Mouse (Mus musculus) layer of hippocampus, adult 8-10 months (tissue): ENCODE data around the gene Endov. TPM values are rescaled to one million over a fixed set of nuclear protein-coding genes. Genes with fewer than 3 reads are reported as not detected.

Experiments
- total RNA-seq, 4 experiments: library from RNA; stranded (reverse); gene quantifications; 2 replicates each; pipeline ENCODE4 v1.2.4; 2022

Gene Endov
- total RNA-seq, 4 experiments from 2014 or later: 28.8 to 39.7 (median 32.2) TPM

Other genes starting within 250 kb of the Endov start
- 100 to 1,000 TPM; 336 to 359 (median 339) TPM for gene Gaa, start 223.5 kb upstream of the Endov start, total RNA-seq
- gene Eif4a3, start 191.3 kb upstream of the Endov start, total RNA-seq: 10 to 100 TPM; 89.1 to 93.4 (median 90.6) TPM
- under 1 TPM; 0.36 to 0.71 (median 0.52) TPM for gene Card14, start 183.6 kb upstream of the Endov start, total RNA-seq
- gene Sgsh, start 135.8 kb upstream of the Endov start, total RNA-seq: 1 to 10 TPM; 5.9 to 8.0 (median 7.0) TPM
- 1 to 10 TPM; 6.0 to 6.9 (median 6.3) TPM for gene Slc26a11, start 135.8 kb upstream of the Endov start, total RNA-seq
- 1 to 10 TPM; 3.6 to 8.6 (median 6.1) TPM for gene Rnf213, start 98.2 kb upstream of the Endov start, total RNA-seq
- gene Nptx1, start 56.4 kb downstream of the Endov start, total RNA-seq: 100 to 1,000 TPM; 330 to 455 (median 386) TPM
- gene Rptor, start 111.6 kb downstream of the Endov start, total RNA-seq: 10 to 100 TPM; 59.2 to 68.7 (median 63.5) TPM